Mouse (Mus musculus) MEL (cell line): Measurements from ENCODE around the gene Tmem160. TPM values are rescaled to one million over a fixed set of nuclear protein-coding genes. Genes with fewer than 3 reads are reported as not detected.

Experiments
- DNase-seq: peaks from one replicate; pipeline ENCODE4 v3.0.0; 2011; ENCODE audit warnings: low read depth, low spot score
- H3K27ac ChIP-seq: 2 replicates; pipeline ENCODE4 v1.5.1; 2012; ENCODE audit warnings: low read depth, mild to moderate bottlenecking, control low read depth, low read length, moderate library complexity; ENCODE audit not compliant: control insufficient read depth
- H3K27me3 ChIP-seq, 2 experiments: fragments of 150-350 bp in 1 of 2; sonication (generic) in 1 of 2; 2 replicates each; pipeline ENCODE4 v1.6.1; 2012; ENCODE audit warnings: low read length in 2 of 2, mild to moderate bottlenecking in 2 of 2, improper control_type of control experiment in 1 of 2, moderate library complexity in 1 of 2; ENCODE audit not compliant: insufficient read depth in 2 of 2, control insufficient read depth in 1 of 2
- H3K36me3 ChIP-seq, 2 experiments: 2 replicates each; pipeline ENCODE4 v1.6.1; 2012 to 2014; ENCODE audit warnings: low read length in 2 of 2, improper control_type of control experiment in 1 of 2, inconsistent platforms in 1 of 2, mild to moderate bottlenecking in 1 of 2; ENCODE audit not compliant: insufficient read depth in 2 of 2, control insufficient read depth in 1 of 2
- H3K4me1 ChIP-seq, 2 experiments: fragments of 150-350 bp in 1 of 2; sonication (generic) in 1 of 2; 2 replicates each; pipeline ENCODE4 v1.6.1; 2012; ENCODE audit warnings: low read length in 2 of 2, improper control_type of control experiment in 1 of 2, mild to moderate bottlenecking in 1 of 2; ENCODE audit not compliant: insufficient read depth in 2 of 2, control insufficient read depth in 1 of 2
- H3K4me3 ChIP-seq, 2 experiments: fragments of 150-350 bp in 1 of 2; sonication (generic) in 1 of 2; 2 replicates each; pipeline ENCODE4 v1.5.1; 2012; ENCODE audit warnings: low read depth in 2 of 2, low read length in 2 of 2, mild to moderate bottlenecking in 2 of 2, moderate library complexity in 2 of 2, control low read depth in 1 of 2, improper control_type of control experiment in 1 of 2; ENCODE audit not compliant: control insufficient read depth in 1 of 2, insufficient read depth in 1 of 2
- H3K79me2 ChIP-seq: 2 replicates; pipeline ENCODE4 v1.6.1; 2012; ENCODE audit warnings: mild to moderate bottlenecking, low read length, moderate library complexity; ENCODE audit not compliant: control insufficient read depth, poor library complexity, insufficient read depth
- H3K9ac ChIP-seq: 2 replicates; pipeline ENCODE4 v1.6.1; 2012; ENCODE audit warnings: low read depth, mild to moderate bottlenecking, control low read depth, low read length, moderate library complexity; ENCODE audit not compliant: control insufficient read depth, poor library complexity, severe bottlenecking
- H3K9me3 ChIP-seq: fragments of 150-350 bp; sonication (generic); replicated peaks from 2 replicates; pipeline ENCODE4 v1.6.1; 2012; ENCODE audit warnings: mild to moderate bottlenecking, low read length, improper control_type of control experiment, moderate library complexity; ENCODE audit not compliant: insufficient read depth
- BHLHE40 ChIP-seq: IDR thresholded peaks from 2 replicates; pipeline ENCODE4 v1.6.1; 2012; ENCODE audit warnings: low read depth, mild to moderate bottlenecking, inconsistent platforms, low read length, improper control_type of control experiment, borderline replicate concordance
- E2F4 ChIP-seq: IDR thresholded peaks from 2 replicates; pipeline ENCODE4 v1.6.1; 2011; ENCODE audit warnings: low read depth, low read length, improper control_type of control experiment, borderline replicate concordance
- ETS1 ChIP-seq: IDR thresholded peaks from 2 replicates; pipeline ENCODE4 v1.6.1; 2012; ENCODE audit warnings: low read depth, mild to moderate bottlenecking, inconsistent platforms, low read length, improper control_type of control experiment, moderate library complexity
- GATA1 ChIP-seq: IDR thresholded peaks from 2 replicates; pipeline ENCODE4 v1.6.1; 2011; ENCODE audit warnings: low read depth, low read length, improper control_type of control experiment
- MAFK ChIP-seq: IDR thresholded peaks from 2 replicates; pipeline ENCODE4 v1.6.1; 2011; ENCODE audit warnings: low read depth, mild to moderate bottlenecking, low read length, improper control_type of control experiment, borderline replicate concordance
- MAX ChIP-seq: IDR thresholded peaks from 2 replicates; pipeline ENCODE4 v1.6.1; 2011; ENCODE audit warnings: low read length, improper control_type of control experiment
- MAZ ChIP-seq: IDR thresholded peaks from 2 replicates; pipeline ENCODE4 v1.6.1; 2012; ENCODE audit warnings: low read depth, mild to moderate bottlenecking, inconsistent platforms, low read length, improper control_type of control experiment
- MEF2A ChIP-seq: IDR thresholded peaks from 2 replicates; pipeline ENCODE4 v1.6.1; 2014; ENCODE audit warnings: low read depth, mild to moderate bottlenecking, inconsistent platforms, low read length, improper control_type of control experiment; ENCODE audit not compliant: poor library complexity, insufficient replicate concordance, severe bottlenecking; ENCODE audit errors: extremely low read depth
- MXI1 ChIP-seq: IDR thresholded peaks from 2 replicates; pipeline ENCODE4 v1.6.1; 2011; ENCODE audit warnings: mild to moderate bottlenecking, low read depth, low read length, improper control_type of control experiment
- MYC ChIP-seq: IDR thresholded peaks from 2 replicates; pipeline ENCODE4 v1.6.1; 2011; ENCODE audit warnings: low read depth, mild to moderate bottlenecking, low read length, improper control_type of control experiment, moderate library complexity
- POLR2A ChIP-seq, 2 experiments: IDR thresholded peaks; 2 replicates each; pipeline ENCODE4 v1.6.1; 2011 to 2012; ENCODE audit warnings: low read length in 2 of 2, mild to moderate bottlenecking in 2 of 2, control low read depth in 1 of 2, improper control_type of control experiment in 1 of 2, low read depth in 1 of 2, moderate library complexity in 1 of 2; ENCODE audit not compliant: control insufficient read depth in 1 of 2, insufficient read depth in 1 of 2, poor library complexity in 1 of 2
- POLR2AphosphoS2 ChIP-seq: IDR thresholded peaks from 2 replicates; pipeline ENCODE4 v1.6.1; 2011; ENCODE audit warnings: low read length, improper control_type of control experiment
- RCOR1 ChIP-seq: IDR thresholded peaks from 2 replicates; pipeline ENCODE4 v1.6.1; 2012; ENCODE audit warnings: low read depth, mild to moderate bottlenecking, inconsistent platforms, low read length, improper control_type of control experiment
- SMC3 ChIP-seq: IDR thresholded peaks from 2 replicates; pipeline ENCODE4 v1.6.1; 2011; ENCODE audit warnings: low read depth, low read length, improper control_type of control experiment
- TAL1 ChIP-seq: IDR thresholded peaks from 2 replicates; pipeline ENCODE4 v1.6.1; 2012; ENCODE audit warnings: mild to moderate bottlenecking, inconsistent platforms, low read length, moderate library complexity, mixed read lengths
- UBTF ChIP-seq: IDR thresholded peaks from 2 replicates; pipeline ENCODE4 v1.6.1; 2012; ENCODE audit warnings: low read depth, mild to moderate bottlenecking, inconsistent platforms, low read length, improper control_type of control experiment, moderate library complexity, borderline replicate concordance; ENCODE audit not compliant: insufficient read depth
- USF1 ChIP-seq: IDR thresholded peaks from 2 replicates; pipeline ENCODE4 v1.6.1; 2014; ENCODE audit warnings: low read depth, mild to moderate bottlenecking, inconsistent platforms, low read length, improper control_type of control experiment, moderate library complexity
- USF2 ChIP-seq, 2 experiments: IDR thresholded peaks; 2 replicates each; pipeline ENCODE4 v1.6.1; 2011 to 2012; ENCODE audit warnings: improper control_type of control experiment in 2 of 2, low read length in 2 of 2, borderline replicate concordance in 1 of 2, inconsistent platforms in 1 of 2, low read depth in 1 of 2, mild to moderate bottlenecking in 1 of 2; ENCODE audit not compliant: insufficient read depth in 1 of 2
- ZKSCAN1 ChIP-seq: IDR thresholded peaks from 2 replicates; pipeline ENCODE4 v1.6.1; 2012; ENCODE audit warnings: low read depth, mild to moderate bottlenecking, inconsistent platforms, low read length, improper control_type of control experiment, moderate library complexity
- ZMIZ1 ChIP-seq: IDR thresholded peaks from 2 replicates; pipeline ENCODE4 v1.6.1; 2012; ENCODE audit warnings: low read depth, mild to moderate bottlenecking, inconsistent platforms, low read length, improper control_type of control experiment, moderate library complexity
- ZNF384 ChIP-seq: IDR thresholded peaks from 2 replicates; pipeline ENCODE4 v1.6.1; 2012; ENCODE audit warnings: low read depth, mild to moderate bottlenecking, inconsistent platforms, low read length, improper control_type of control experiment
- polyA plus RNA-seq, 2 experiments: library from polyadenylated mRNA; stranded (reverse) in 1 of 2; unstranded in 1 of 2; fragments of >175 nt in 1 of 2; fragments of >200 nt in 1 of 2; gene quantifications; 2 replicates each; pipeline versions ENCODE4 v1.2.1 to v1.2.4; 2012; ENCODE audit warnings: low replicate concordance in 2 of 2, low read depth in 1 of 2; ENCODE audit not compliant: insufficient read length in 2 of 2, insufficient read depth in 1 of 2, missing spikeins in 1 of 2
- total RNA-seq: library from RNA; depleted of rRNA; stranded (reverse); fragments of 300-350 nt; gene quantifications from 2 replicates; pipeline ENCODE4 v1.2.3, GENCODE M21; 2012

Gene Tmem160
- total and polyA plus RNA-seq, 3 experiments = 73.3 to 90.1 TPM; not detected in 1

GRCm38 (mm10) chr7:16412220-16412896, 40.2 kb upstream of the Tmem160 start:
- H3K4me3 ChIP-seq = no peak overlapping the region
- no peak for DNase-seq
- no peak overlapping the region for H3K27ac ChIP-seq

GRCm38 (mm10) chr7:16412930-16413329, 39.6 kb upstream of the Tmem160 start:
- H3K27ac ChIP-seq = no peak overlapping the region
- no peak for DNase-seq
- TF ChIP-seq GATA1 = no peak
- no peak for TF ChIP-seq TAL1
- TF ChIP-seq POLR2A (IDR thresholded peaks at IDR 0.05; ENCODE audit: control insufficient read depth in 1 of 2, insufficient read depth in 1 of 2, low read depth in 1 of 2, low read length in 2 of 2, poor library complexity in 1 of 2) = no peak
- no peak for TF ChIP-seq ZMIZ1
- TF ChIP-seq USF1 = no peak
- no peak for TF ChIP-seq ZKSCAN1
- TF ChIP-seq SMC3 = no peak
- no peak for TF ChIP-seq MAFK
- TF ChIP-seq MYC = no peak
- no peak for TF ChIP-seq E2F4
- no peak for TF ChIP-seq POLR2AphosphoS2
- TF ChIP-seq MAX = no peak
- TF ChIP-seq MXI1 = no peak
- TF ChIP-seq MEF2A = no peak
- TF ChIP-seq ZNF384 = no peak
- no peak for TF ChIP-seq MAZ
- no peak for TF ChIP-seq BHLHE40
- no peak for TF ChIP-seq USF2 (IDR thresholded peaks at IDR 0.05; ENCODE audit: borderline replicate concordance in 1 of 2, insufficient read depth in 1 of 2, low read depth in 1 of 2, low read length in 2 of 2)
- no peak for TF ChIP-seq ETS1
- no peaks in the 10 kb centered on the region for H3K9me3 ChIP-seq
- H3K27me3 ChIP-seq = no peaks in the 10 kb centered on the region
- no peaks in the 10 kb centered on the region for H3K4me1 ChIP-seq
- H3K4me3 ChIP-seq = no peak overlapping the region
- H3K36me3 ChIP-seq = peaks cover 0 to 10% of the 10 kb centered on the region in 2 experiments; a peak in 2 of 4 replicates
- H3K9ac ChIP-seq = no peak overlapping the region
- H3K79me2 ChIP-seq = no peaks in the 10 kb centered on the region; the same call in 1 of the 2 replicates

More at GRCm38 (mm10) chr7:16412220-16412896, 40.2 kb upstream of the Tmem160 start:
- no peak for TF ChIP-seq POLR2AphosphoS2
- no peak for TF ChIP-seq TAL1
- TF ChIP-seq ZMIZ1 = no peak
- no peak for TF ChIP-seq ZKSCAN1
- no peak for TF ChIP-seq MAFK
- TF ChIP-seq POLR2A (IDR thresholded peaks at IDR 0.05; ENCODE audit: control insufficient read depth in 1 of 2, insufficient read depth in 1 of 2, low read depth in 1 of 2, low read length in 2 of 2, poor library complexity in 1 of 2) = no peak
- TF ChIP-seq GATA1 = no peak
- no peak for TF ChIP-seq RCOR1
- TF ChIP-seq UBTF = no peak
- no peak for TF ChIP-seq MXI1
- Histone ChIP-seq H3K79me2 (peaks cover 2% of the 10 kb centered on the region), H3K4me1 (peaks cover 0 to 5% of the 10 kb centered on the region in 2 experiments; a peak in 1 of 4 replicates), H3K36me3 (peaks cover 0 to 5% of the 10 kb centered on the region in 2 experiments; a peak in 2 of 4 replicates), H3K9me3 (no peaks in the 10 kb centered on the region), H3K9ac (no peak overlapping the region), H3K27me3 (no peaks in the 10 kb centered on the region)
